Mouse (Mus musculus) MN1 (cell line): Measurements from ENCODE around the gene Myo1a.
A peak's percentile ranks its signal among the peaks of the same experiment; 100 is the strongest.

Source experiments
- DNase-seq: peaks from one replicate; pipeline ENCODE4 v3.0.0-alpha.2; 2016; ENCODE audit warnings: low spot score

Myo1a gene

DNA sequence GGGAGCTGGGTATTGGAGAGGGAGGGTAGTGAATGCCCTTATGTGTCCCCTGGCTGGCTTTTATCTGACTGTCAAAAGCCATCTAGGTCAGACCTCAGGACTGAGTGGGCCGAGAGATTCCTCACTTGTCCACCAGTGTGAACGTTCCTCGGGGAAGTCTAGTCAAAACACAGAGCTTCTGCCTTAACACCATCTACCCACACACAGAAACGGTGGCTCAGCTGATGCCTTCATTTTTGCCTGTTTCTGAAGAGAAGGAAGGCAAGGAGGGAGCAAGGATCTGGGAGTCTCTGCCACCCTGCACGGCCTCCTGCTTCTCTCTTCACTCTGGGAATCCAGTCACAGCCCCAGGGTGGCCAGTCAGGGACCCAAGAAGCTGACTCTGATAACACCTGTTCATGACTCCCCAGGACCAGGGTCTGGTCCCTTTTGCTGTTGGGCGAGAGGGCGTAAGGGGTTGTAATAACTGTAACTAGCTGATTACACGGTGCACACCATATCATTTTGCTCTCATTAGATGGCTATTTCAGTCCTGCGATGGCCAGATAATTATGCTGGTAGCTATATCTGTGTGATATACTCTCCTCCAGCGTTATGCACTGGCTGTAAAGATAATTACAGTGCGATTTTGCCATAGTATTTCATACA is 25.4 kb downstream of the Myo1a start:
- no peak for DNase-seq

DNA sequence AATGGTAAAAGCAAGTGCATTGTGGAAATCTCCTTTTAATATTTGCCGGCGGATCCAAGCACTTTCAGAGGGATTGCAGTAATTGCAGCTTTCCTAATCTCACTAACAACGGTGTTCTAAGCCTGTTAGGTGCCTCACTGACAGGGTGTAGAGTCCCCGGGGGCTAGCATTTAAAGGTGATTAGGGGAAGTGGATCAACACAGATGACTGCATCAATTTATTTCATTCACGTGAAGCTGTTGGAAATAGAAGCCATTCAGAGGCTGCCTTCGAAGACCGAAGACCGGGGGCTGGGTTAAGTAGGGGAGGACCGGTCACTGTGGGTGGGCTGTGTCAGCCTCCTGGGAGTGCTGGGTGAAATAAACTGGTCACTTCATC is 26.0 kb downstream of the Myo1a start:
- DNase-seq: no peak

DNA sequence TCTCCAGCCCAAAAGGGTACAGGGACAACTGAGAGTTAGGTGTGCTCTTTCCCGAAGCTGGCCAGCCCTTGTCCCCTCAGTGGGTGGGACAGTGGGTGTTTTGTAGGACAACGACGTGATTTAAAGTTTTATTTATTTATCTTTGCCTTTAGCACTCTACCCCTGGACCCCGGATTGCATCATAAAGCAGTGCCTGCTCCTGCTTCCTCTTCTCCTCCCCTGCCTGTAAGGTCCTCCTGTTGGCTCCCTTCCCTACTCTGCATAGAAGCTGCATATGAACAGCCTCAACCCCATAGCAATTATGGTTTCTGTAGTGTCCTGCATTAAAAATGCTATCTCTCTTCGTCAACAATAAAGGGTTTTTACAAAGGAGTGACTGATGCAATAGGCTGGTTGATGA is 26.4 kb downstream of the Myo1a start:
- DNase-seq: no peak

DNA sequence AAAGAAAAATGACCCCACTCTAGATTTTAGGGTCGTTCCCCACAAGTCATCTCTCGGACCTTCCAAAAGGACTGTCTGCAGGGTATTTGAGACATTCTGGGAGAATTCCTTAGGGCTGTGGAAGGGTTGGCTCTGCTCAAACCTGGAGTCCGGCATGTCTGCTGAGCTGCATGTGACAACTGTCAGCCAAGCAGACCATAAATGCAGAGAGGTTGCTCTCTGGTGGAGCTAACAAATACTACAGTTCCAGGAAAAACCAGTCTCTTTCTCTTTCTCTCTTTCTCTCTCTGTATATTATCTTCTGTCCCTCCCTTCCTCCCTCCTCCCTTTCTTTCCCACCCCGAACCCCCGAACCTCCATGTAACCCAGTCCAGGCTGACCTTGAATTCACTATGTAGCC is 29.5 kb downstream of the Myo1a start:
- peak; percentile 37 for DNase-seq

DNA sequence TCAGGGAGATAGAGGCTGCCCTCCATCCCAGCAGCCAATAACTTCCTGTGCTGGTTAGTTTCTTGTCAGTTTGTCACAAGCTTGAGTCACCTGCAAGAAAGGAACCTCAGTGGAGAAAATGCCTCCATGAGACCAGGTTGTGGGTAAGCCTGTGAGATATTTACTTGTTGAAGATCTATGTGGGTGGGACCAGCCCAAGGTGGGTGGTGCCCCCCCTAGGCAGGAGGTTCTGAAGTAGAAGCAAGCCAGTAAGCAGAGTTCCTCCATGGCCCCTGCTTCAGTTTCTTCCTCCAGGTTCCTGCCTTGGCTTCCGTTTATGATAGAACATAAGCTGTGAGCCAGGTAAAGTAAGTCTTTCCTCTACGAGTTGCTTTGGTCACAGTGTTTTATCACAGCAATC is 31.3 kb downstream of the Myo1a start:
- DNase-seq: no peak

DNA sequence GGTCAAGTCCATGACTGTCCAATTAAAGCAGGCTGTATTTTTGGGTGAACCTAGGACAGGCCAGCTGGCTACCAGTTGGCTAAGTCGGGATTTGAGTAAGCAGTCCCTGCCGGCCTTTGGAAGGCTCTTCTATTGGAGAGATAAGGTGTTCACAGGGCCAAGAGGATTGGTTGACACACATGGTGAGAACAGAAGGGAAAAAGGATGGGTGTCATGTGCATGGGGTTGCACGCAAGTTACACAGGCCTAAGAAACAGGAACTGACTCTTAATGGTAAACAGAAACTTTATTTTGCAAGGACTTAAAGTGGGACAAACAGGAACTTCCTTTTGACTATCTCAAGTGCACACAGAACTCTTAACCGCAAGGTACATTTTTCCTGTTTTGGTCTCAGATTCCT is 31.9 kb downstream of the Myo1a start:
- DNase-seq: no peak

DNA sequence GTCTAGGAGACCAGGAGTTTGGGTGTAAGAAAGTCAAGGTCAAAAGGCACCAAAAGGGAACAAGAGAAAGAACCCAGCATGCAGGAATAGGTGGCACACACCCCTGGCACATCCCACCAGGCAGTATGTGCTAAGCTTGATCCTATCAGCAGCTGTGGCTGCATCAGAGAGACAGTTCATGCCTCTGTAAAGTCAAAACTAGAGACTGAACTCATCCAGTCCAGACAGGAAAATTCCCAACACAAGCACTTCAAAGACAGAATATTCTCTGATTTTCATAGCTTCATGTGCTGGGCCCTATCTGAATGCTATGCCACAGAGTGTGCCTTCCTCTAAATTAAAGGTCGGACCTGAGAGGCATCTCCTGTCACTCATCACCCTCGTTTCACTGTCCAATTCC is 32.6 kb downstream of the Myo1a start:
- DNase-seq: no peak

DNA sequence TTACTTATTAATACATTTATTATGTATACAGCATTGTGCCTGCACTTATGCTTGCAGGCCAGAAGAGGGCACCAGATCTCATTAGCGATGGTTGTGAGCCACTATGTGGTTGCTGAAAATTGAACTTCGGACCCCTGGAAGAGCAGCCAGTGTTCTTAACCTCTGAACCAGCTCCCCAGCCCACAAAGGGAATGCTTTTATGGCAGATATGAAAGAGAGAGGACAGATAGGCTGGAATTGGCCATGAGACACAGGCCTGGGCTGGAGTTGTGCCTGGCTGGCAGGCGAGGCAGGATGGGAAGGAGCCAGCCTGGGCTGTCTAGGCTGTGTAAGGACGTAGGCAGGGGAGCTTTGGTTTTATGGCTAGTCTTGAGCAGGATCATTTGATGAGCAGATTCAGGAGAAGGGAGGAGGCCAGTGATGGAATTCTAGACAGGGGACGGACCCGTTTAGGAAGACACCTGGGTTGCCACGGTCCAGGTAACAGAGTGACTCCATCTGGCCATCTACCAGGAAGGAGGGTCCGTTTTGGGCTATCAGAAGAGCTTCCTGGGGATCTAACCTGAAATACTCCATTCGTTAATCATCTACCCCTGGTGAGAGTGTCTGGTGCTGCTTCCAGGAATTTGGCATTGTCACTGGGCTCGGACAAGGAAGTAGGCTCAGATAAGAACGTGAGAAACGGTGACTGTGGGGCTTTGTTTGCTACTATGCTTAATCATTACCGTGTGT is 33.3 kb downstream of the Myo1a start:
- peak; percentile 10 for DNase-seq

DNA sequence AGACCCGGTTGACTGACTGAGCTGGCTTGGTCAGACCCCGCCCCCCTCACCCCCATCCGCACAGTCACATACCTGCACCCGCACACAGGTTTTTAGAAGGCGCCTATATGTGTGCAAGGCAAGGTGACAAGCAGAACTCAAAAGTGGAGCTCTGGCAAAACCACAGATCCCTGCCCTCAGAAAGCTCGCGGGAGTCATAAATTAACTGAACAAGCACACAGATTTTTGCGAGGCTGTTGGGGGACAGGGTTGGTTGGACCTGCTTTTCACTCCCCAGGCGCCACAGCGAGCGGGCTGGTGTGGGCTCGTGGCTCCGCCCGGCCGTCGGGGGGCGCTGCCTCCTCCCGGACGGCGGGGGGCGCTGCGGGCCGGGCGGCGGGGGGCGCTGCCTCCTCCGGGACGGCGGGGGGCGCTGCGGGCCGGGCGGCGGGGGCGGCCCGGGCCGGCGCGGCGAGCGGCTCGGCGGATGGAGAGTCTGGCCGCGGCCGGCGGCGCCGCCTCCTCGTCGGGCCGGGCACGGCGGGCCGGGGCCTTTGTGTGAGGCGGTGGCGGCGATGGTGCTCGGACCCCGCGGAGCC is 34.2 kb downstream of the Myo1a start, which contains the start of gene Zbtb39:
Zbtb39 (plus strand) TSS at position 456 of the 578 bp plus-strand sequence.
- DNase-seq: peak; percentile 79

DNA sequence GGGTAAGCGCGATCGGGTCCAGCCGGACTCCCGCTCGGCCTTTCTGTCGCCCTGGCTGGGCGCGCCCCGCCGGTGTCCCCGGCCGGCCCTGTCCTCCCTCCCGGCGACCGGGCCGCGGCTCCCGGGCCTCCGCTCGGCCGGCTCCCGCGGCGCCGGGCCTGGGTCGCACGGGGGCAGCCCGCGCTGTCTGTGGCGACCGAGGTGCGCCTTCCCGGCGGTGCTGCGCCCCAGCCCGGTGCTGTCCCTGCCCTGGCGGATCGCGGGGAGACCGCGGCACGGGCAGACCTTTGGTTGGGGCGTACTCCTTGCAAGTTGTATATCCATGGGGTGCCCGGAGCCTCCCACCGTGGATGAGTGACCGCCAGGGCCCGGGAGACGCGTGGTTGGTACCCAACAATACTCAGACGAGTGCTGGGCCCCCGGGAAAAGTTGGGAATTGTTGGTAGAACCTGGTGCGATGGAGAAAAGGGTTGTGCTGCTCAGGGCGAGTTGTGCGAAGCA is 34.7 kb downstream of the Myo1a start:
- peak; percentile 20 for DNase-seq

DNA sequence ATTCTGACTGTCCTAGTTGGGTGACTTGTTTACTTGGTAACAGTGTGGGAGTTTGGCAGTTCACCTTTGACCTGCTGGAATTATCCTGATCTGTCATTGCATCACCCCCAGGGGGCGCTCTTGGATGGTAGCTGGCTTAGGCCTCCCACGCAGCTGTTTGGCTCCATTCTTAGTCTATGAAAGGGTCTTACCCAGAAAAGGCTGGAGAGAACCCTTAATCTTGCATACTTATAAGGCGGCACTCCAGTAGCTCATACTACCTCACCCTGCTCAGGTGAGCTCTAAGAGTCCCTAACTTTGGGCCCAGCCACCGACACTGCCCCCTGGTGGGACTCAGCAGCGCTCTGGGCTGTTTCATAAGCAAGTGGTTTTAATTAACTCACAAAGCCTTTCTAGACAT is 39.7 kb downstream of the Myo1a start:
- no peak for DNase-seq

DNA sequence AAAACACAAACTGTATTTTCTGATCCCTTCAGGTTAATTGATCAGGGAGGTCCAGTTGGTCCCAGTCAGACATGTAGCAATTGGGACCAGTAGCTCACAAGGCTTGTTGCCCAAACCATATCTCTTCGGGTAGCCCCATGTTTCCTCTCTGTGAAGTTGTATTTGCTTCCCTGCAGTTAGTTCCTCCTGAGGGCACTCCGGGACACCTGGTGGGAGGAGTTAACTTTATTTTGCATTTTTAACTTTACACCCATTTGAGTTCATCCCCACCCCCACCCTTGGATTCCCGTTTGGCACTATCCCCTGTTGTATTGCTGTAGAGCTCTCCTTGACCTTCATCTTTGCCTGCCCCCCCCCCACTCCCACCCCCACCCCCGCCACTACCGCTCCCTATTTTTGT is 40.9 kb downstream of the Myo1a start:
- no peak for DNase-seq

DNA sequence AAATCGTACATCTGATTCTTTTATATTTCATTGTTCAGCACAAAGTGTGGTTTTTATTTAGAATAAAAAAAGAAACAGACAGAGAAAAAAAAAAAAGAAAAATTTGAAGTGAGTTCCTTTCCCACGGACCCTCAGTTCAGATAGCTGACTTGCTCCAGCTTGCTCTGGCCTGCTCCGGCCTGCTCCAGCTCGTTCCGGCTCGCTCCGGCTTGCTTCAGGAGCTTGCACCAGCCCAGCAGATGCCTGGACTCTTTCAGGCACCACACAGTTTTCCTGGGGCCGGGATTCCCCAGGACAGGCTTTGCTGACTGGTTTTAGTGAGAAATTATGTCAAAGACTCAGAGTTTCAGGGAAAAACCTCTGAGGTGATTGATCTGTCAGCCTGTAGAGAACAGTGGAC is 42.3 kb downstream of the Myo1a start:
- no peak for DNase-seq

DNA sequence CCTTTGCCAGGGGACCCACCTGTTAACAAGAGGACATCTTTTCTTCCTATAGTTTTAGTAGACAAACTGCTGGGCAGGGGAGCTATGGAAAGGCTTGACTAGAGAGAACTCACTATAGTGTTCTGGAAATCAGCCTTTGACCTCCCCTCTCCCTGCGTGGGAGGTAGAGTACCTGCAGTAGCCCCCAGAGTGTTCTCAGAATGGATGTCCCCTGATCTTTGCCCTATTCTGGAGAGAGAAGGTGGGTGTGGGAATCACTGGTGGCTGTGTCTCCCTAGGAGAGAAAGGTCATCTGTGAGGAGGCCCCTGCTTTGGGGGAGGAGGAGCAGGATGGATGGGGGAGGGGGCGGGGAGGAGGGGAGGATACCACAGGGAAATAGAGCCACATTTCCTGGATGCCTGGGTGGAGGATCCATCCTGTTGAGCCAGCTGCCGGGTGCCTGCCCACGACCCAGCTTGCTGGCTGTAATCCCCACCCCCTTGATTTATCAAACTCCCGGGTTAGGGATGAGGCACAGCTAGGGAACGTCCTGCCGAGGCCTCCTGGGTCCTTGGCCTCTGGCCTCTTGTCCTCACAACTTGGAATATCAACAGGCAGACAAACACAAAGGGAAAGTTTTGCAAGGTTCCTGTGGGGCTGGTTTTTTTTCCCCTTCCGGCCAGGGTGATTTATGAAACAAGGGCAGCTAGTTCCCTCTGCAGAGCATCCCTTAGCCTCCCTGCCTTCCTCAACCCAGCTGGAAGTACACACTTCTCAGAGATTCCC is 44.1 kb downstream of the Myo1a start:
- no peak for DNase-seq

DNA sequence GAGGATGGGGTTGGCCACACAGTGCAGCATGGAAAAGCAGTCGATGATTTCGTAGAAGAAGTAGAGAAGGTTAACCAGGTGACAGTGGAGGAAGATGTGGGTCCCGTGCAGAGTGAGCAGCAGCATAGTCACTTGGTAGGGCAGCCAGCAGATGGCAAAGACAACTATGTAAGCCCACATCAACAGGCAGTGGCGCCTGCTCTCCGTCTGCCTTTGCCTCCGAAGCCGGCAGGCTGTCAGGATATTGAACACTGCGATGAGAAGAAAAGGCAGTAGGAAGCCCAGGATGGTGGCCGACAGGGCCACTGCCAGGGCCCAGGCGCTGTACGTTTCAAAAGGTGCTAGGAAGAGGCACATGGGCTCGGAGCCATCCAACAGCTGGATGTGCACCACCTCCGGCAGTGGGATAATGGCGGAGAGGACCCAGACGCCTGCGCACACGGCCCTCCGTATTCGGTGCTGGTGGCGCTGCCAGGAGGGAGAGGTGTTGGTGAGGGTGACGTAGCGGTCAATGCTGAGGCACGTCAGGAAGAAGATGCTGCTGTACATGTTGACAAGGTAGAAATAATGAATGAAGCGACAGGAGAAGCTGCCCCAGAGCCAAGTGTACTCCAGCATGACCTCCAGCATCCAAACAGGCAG is 45.3 kb downstream of the Myo1a start:
- no peak for DNase-seq

DNA sequence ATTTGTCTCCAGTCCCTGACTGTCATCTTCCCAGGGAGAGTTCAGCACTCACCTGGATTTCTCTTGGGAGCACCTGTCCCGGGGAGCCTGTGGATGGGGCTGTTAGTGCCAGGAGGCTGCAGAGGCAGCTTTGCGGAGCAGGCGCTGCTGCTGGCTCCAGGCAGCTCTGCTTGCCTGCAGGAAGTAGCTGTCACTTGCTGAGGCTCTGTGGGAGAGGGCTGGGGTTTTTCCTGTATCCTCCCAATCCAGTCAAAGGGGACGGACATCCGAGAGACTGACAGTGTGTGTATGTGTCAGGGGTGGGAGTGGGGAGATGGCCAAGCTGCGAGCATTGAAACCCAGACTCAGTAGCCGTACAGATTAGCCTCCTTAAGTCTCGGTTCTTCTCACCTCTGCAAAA is 46.6 kb downstream of the Myo1a start, which contains the start of gene Gpr182:
Gpr182 (minus strand) TSS at position 185 of the 400 bp plus-strand sequence.
- no peak for DNase-seq

DNA sequence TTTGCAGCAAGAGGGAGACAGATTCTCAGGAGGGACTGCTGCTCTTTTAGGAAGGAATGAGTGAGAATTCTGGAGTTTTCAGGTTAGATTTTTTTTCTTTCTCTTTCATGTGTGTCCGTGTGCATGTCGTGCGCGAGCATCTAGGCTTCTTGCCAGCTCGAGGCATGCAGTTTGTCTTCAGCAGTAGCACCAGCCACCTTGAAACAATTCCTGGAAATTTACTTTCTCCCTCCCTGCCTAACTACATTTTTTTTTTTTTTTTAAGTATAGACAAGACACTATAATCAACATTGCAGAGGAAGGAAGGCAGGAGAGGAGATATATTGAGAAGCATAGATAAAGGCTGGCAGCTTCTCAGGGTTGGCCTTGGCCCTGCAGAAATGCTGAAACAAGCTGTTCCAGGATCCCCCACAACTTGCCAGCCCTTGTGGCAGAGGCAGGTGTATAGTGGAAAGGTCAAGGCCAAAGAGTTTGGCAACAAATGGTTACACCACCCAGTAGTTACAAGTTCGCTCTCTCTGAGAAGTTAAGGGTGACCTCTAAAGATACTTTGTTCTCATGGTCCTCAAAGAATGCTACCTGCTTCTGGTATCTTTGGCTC is 49.7 kb downstream of the Myo1a start:
- no peak for DNase-seq

DNA sequence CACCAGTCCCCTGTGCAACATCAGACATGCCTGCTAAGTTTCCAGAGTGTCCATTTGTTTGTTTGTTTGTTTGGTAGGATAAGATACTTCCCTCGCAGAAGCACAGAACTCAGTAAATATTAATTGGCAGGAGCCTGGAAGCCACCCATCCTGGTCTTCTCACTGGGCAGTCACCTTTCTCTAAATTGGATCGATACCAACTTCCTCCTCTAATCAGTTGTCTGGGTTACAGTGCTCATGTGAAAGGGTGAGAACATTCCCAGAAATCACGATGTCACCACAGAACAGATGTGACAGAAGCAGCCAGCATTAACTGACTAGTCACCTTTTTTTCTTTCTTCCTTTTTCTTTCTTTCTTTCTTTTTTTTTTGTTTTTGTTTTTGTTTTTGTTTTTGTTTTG is 50.3 kb downstream of the Myo1a start:
- no peak for DNase-seq

DNA sequence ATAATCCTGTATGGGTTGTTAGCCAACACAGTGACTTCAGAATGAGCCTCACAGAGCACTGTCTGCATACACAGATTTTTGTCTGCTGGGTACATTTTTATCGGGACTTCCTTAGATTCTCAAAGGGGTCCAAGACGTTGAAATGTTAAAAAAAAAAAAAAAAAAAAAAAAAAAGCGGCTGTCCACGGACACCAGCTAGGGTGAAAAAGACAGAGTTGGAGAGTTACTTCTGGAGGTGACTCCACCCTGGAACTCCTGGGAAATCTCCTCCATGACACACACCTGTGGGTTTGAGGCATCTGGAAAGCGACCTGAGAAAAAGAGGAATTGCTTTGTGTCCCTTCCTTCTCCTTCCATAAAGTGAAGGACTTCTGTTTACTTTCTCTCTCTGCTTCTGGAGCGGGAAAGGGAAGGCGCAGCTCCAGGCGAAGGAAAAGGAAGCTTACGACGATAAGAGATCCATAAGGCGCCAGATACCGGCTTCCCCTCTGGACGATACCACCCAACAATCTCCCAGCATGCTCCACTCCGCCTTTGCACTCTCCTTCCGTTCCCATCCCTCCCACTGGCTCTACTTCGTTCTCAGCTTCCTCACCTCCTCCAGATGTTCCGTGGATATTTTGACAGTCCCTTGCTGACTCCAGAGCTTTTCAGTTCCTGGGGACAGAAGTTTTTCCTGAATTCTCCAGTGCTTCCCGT is 50.9 kb downstream of the Myo1a start:
- DNase-seq: no peak

DNA sequence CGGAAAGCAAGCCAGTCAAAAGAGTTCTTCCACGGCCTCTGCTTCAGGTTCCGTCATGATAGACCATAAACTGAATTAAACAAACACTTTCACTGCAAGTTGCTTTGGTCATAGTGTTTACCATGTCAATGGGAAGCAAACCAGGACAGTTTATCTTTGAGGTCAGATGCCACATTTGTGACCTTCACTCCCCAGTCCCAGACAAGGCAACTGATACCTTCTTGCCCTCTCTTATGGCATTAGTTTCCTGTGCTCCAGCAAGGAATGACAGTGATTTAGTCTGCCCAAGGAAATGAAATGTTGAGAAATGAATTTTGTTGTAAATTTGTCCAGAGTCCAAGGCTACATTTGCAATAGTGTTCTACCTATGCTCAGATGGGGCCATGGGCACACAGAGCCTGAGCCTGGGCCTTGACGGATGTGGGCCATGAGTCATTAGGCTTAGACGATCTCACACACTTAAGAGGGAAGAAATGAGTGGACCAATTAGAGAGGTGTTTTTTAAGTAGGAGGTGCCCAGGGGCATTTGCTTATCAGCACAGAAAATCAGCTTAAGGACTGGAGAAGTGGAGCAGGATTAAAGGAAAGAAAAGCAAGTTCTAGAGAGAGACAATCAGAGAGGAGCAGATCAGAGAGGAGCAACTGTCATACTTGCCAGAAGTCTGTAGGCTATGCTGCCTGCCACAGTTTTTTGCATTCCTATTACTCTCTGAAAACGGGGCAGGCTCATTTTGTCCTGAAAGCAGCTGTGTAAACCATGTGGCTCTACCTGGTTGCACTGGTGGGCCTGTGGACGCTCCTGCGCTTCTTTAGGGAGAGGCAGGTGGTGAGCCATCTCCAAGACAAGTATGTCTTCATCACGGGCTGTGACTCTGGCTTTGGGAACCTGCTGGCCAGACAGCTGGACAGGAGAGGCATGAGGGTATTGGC is 54.5 kb downstream of the Myo1a start, which contains the start of the genes Rdh1 and Rdh16f1:
Rdh1 (plus strand) TSS at position 541 of the 930 bp plus-strand sequence.
Rdh16f1 (plus strand) TSS at position 607 of the 930 bp plus-strand sequence.
- DNase-seq: no peak
